Mouse (Mus musculus): ENCODE results near the gene Defb28. TPM values are rescaled to one million over a fixed set of nuclear protein-coding genes. Genes with fewer than 3 reads are reported as not detected.
A peak's percentile ranks its signal among the peaks of the same experiment; 100 is the strongest.

The Defb28 gene
- total RNA-seq (2021): not detected
- long read RNA-seq, experiment 1: 0 reads
- long read RNA-seq, experiment 2: 0 reads

- no peak for DNase-seq (ENCODE audit: low spot score in 2 of 2)
These were observed at the start of gene Defb28 for GRCm38 (mm10) chr2:152517981-152518380. Gene Defb28 (plus strand): TSS chr2:152518255.

- peak; percentile 47 to 76 for DNase-seq (ENCODE audit: low spot score in 2 of 2)
These were observed 47.1 kb upstream of the Defb28 start for GRCm38 (mm10) chr2:152470973-152471372.

GRCm38 (mm10) chr2:152472434-152472833 lies 45.6 kb upstream of the Defb28 start:
- no peak for DNase-seq (ENCODE audit: low spot score in 2 of 2)

DNA sequence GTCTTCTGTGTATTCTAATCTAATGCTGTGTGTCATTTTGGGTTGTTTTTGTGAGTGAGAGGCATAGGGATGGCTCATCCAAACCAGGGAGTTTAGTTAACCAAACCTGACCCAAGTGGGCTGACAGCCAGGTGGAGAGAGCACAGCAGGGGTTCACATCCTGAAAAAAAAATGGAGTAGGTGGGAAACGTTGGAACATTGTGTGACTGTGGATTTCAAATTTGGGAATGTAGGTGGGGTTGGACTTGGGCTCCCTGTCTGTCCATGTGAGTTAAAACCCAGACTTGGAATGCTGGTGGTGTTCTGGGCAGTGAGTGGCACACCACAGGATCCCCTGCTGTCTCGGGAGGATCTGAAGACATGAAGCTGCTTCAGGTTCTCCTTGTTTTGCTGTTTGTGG lies 41.3 kb upstream of the Defb28 start, which contains the start of gene Defb20:
TSS of gene Defb20 (plus strand) at position 301 of the 400 bp plus-strand sequence.
- DNase-seq (ENCODE audit: low spot score in 2 of 2): no peak

DNA sequence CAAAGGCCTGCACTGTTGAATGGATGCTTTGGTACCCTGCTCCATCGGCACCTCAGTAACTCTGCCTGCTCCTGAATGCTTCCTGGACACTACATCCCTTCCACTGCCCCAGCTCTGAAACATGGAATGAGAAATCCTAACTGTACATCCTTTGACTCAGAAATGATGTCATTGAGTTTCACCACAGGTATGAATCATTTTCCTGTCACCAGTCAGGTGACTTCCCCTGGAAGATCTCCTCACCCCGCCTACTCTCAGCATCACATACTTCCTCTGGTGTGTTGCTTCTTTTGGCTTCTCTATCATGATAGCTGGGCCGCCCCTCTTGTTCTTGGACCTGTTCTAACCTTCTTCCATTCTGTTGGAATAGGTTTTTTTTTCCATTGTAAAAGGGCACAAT lies 37.2 kb upstream of the Defb28 start:
- DNase-seq (ENCODE audit: low spot score in 2 of 2): no peak

GRCm38 (mm10) chr2:152481726-152482125 lies 36.3 kb upstream of the Defb28 start:
- DNase-seq (ENCODE audit: low spot score in 2 of 2): no peak

DNA sequence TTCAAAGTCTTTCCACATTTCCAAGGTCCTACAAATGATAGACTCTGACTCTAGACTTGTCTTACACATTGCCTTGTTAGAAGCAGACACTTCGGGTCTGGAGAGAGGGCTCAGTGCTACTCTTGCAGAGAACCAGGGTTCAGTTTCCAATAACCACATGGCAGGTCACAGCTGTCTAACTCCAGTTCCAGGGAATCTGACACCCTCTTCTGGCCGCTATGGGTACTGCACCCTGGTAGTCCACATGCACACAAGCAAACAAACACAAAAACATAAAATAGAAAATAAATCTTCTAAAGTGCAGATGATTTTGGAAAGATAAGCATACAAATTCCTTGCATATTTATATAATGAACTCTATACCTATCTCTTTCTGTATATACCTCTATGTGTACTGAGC lies 31.0 kb upstream of the Defb28 start:
- no peak for DNase-seq (ENCODE audit: low spot score in 2 of 2)

DNA sequence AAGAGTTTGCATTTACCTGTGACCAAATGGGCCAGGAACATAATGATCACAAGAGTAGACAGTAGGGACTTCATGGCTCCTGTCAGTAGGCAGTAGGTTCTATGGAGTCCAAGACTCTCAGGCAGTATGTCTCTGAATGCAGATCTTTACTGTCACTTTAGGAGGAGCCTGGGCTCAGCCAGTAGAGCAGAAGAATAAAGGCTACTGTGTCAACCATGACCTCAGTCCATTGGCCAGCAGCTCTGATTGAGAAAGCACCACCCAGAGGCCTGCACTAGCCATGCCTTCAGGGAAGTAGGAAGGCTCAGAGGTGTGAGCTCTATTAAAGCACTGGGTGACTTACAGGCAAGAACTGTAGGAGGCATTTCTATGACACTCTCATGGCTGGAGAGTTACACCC lies 28.0 kb upstream of the Defb28 start, which contains the start of gene Defb22:
TSS of gene Defb22 (minus strand) at position 101 of the 400 bp plus-strand sequence.
- no peak for DNase-seq (ENCODE audit: low spot score in 2 of 2)

GRCm38 (mm10) chr2:152493151-152493550 lies 24.9 kb upstream of the Defb28 start:
- no peak for DNase-seq (ENCODE audit: low spot score in 2 of 2)

DNA sequence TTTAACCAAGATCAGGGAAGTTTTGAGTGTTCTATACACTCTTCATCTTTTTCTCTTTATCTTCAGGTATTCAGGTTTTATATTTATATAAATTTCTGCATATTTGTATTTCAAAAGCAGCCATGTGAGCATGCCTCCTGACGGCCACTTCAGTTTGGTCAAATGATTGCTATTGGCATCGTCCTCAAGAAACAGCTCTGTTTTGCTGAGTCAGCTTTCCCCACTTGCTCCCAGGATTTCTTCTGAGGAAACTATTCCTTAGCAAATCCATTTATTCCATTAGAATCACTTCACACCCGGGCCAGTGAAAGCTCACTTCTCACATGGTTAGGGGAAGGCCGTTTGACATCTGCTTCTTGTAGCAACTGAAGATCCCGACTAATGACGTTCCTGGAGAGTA lies 20.0 kb upstream of the Defb28 start:
- no peak for DNase-seq (ENCODE audit: low spot score in 2 of 2)

- DNase-seq (ENCODE audit: low spot score in 2 of 2): no peak
These were observed 17.7 kb upstream of the Defb28 start for GRCm38 (mm10) chr2:152500204-152500862.

GRCm38 (mm10) chr2:152500863-152501229 lies 17.2 kb upstream of the Defb28 start:
- no peak for DNase-seq (ENCODE audit: low spot score in 2 of 2)

- no peak for DNase-seq (ENCODE audit: low spot score in 2 of 2)
These were observed 14.1 kb upstream of the Defb28 start for GRCm38 (mm10) chr2:152503950-152504349.

DNA sequence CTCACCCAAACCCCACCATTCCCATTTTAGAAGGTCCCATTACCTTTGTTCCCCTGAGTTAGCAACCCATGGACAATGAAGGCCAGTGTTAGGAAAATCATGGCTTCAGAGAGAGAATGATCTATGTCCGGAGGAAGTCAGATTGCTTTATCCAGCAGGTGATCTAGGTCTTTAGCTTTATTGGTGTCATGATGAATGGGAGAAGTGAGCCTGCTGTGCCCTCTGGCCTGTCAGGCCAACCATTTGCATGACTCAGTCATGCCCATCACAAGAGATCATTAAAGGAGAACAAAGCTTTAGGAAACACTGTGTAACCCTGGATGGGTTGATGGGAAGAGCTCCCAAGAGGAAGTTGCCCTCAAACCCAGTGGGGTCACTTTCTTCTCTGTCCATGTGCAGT lies 6.5 kb upstream of the Defb28 start, which contains the start of gene Defb26:
TSS of gene Defb26 (minus strand) at position 101 of the 400 bp plus-strand sequence.
- DNase-seq (ENCODE audit: low spot score in 2 of 2): no peak

- no peak for DNase-seq (ENCODE audit: low spot score in 2 of 2)
These were observed 2.0 kb upstream of the Defb28 start for GRCm38 (mm10) chr2:152516084-152516483.

- DNase-seq (ENCODE audit: low spot score in 2 of 2): no peak
These were observed 22.1 kb downstream of the Defb28 start, which contains the start of gene Defb29 for GRCm38 (mm10) chr2:152539944-152540710. Gene Defb29 (minus strand): TSS chr2:152540098.

GRCm38 (mm10) chr2:152541979-152542378 lies 23.9 kb downstream of the Defb28 start:
- no peak for DNase-seq (ENCODE audit: low spot score in 2 of 2)

DNA sequence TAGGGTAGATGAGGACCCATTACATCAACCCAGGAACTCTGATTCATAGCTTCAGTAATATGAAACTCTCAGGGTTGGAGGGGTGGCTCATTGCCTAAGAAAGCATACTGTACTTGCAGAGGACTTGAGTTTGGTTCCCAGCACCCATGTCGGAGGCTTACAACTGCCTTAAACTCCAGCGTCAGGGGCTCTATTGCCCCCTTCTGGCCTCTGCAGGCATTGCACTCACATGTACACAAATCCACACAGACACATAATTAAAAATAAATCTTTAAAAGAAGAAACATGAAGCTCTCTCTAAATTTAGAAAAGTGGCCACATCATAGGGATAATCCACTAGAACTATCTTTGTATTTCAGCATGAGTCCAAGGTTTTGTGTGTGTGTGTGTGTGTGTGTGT lies 24.8 kb downstream of the Defb28 start:
- no peak for DNase-seq (ENCODE audit: low spot score in 2 of 2)

DNA sequence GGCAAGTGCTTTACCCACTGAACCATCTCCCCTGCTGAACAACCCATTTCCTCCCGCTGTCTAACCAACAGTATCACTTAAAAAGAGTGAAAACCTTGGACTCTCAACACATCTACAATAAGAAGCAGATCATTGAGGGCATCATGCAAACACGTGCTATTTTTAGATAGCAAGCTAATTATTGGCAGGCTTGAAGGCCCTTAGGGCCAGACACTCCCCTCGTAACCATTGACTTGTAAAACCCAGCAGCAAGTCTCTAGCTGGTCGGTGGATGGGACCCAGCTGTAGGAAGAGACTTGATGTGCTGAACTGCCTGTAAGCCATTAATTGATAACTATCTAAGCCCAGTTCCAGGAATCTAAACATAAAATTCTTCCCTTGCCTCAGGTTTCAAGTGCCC lies 25.4 kb downstream of the Defb28 start:
- no peak for DNase-seq (ENCODE audit: low spot score in 2 of 2)

- DNase-seq (ENCODE audit: low spot score in 2 of 2): peak; percentile 50 to 85
These were observed 26.6 kb downstream of the Defb28 start for GRCm38 (mm10) chr2:152544691-152545090.

DNA sequence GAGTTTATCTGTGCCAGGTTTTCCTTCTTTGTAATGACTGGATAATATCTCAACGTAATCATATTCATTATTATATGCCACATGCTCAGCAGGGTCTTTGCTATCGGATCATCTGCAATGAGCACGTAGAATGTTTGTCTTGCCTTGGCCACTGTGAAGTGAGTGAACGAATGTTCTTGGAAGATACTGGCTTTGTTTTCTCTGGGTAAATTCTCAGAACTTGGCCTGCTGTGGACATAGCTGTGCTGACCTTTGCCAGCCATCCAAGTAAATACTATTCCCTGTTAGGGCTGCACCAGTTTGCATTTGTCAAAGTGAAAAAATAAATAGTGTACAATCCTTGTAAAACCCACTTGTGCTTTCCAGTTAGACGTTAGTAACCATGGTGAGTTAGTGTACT lies 30.1 kb downstream of the Defb28 start:
- no peak for DNase-seq (ENCODE audit: low spot score in 2 of 2)

DNA sequence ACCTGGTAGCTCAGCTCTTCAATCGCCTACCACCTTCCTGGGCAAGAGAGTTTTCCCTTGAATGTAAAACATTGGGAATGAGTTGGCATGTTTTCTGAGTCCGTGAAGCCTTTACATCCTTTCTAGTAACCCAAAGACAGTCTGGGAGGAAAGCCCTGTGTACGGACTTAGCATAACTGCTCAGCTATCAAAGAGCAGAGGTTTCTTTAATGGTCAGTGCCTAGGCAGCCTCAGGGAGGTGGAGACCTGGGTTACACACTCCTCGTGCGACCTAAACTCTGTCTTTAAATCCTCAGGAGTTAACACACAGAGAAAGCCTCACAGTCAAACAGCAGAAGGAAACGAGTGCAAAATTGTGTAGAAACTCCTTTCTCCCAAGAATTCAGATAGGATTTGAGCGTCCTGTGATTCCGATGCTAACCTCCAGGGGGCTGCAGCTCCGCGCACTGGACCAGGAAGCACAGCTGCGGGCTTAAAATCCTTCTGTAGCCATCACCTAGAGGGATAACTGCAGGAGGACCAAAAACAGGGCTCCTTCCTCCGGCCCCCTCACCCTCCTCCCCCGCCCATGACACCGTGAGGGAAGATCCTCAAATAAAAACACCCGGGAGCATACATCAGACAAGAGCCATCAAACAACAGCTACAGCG lies 35.8 kb downstream of the Defb28 start:
- DNase-seq (ENCODE audit: low spot score in 2 of 2): peak; percentile 43 to 70

All from layer of hippocampus, postnatal 14 days (tissue).